Mouse (Mus musculus) cortical plate, adult 2 months (tissue): ENCODE measurements at regions not wholly inside any gene's neighbourhood (a gene's known extent, or its start where the extent isn't known, plus 50 kb on each side); places are given as distances from the start of the nearest gene placed in this dataset.

ENCODE experiments used
- CTCF ChIP-seq: fragments of 200-500 bp; IDR thresholded peaks from 2 replicates; pipeline ENCODE4 v1.5.1; 2011; ENCODE audit warnings: mild to moderate bottlenecking, control low read depth, low read length; ENCODE audit not compliant: insufficient read depth; ENCODE audit errors: extremely low read depth
- POLR2A ChIP-seq: fragments of 200-500 bp; IDR thresholded peaks from 2 replicates; pipeline ENCODE4 v1.6.1; 2011; ENCODE audit warnings: mild to moderate bottlenecking, low read length, control low read depth; ENCODE audit not compliant: insufficient read depth; ENCODE audit errors: extremely low read depth

DNA sequence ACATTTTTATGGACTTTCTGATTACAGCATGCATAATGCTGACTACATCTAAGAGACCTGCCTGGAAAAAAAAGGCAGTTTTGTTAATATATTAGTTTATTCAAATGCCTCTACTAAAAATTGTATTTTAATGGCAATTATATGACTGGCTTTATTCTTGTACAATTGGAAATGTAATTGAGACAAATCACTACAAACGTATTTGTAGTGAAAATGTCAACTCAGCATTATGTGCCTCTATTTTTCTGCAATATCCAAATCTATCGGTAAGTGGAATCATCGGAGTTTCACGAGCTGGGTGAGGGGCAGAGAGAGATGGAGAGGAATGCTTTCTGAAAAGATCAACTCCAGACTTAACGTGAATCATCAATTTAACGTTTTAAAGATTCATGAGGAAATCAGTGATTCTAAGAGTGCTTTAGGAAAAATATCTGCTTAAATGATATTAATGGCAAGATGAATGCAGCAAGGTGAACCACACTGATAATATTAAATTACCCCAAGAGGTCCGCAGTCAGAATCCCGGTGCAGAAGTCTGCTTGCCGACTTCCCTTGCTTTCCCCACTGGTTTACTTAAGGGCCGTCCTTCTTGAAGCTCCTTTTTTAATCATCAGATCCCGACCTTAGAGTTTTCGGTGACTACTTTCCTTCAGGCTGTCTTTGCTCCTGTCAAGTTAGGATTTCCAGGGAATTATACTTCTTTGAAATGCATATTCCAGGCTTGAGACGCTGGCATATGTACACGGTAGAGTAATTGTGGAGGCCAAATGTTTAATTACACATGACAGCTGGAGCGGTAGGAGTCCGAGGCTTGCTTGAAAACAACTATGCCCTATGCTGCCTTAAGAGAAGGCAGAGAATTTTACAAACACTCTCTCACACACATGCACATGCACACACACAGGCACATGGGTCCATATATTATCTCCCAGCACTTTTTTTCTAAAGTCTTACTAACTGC lies 544.7 kb downstream of the Tmem182 start:
- TF ChIP-seq CTCF (no peak), POLR2A (no peak)
